Mouse (Mus musculus) liver, adult 2 months (tissue): ENCODE data around the gene Hpcal1. TPM values are rescaled to one million over a fixed set of nuclear protein-coding genes. Genes with fewer than 3 reads are reported as not detected.

Experiments
- DNase-seq: peaks from one replicate; pipeline ENCODE4 v3.0.0-alpha.2; 2011; ENCODE audit warnings: low read depth, low spot score; ENCODE audit errors: extremely low read depth
- H3K27ac ChIP-seq: fragments of 200-500 bp; replicated peaks from 2 replicates; pipeline ENCODE4 v1.5.1; 2012; ENCODE audit warnings: low read depth, mild to moderate bottlenecking, control low read depth, inconsistent platforms, low read length; ENCODE audit not compliant: insufficient read depth
- H3K27me3 ChIP-seq: fragments of 200-500 bp; 2 replicates; pipeline ENCODE4 v1.6.1; 2012; ENCODE audit warnings: mild to moderate bottlenecking, moderate library complexity, low read length, inconsistent platforms; ENCODE audit not compliant: control insufficient read depth, insufficient read depth
- H3K36me3 ChIP-seq: fragments of 200-500 bp; 2 replicates; pipeline ENCODE4 v1.6.1; 2012; ENCODE audit warnings: low read length, inconsistent platforms; ENCODE audit not compliant: control insufficient read depth, insufficient read depth
- H3K4me1 ChIP-seq: fragments of 200-500 bp; 2 replicates; pipeline ENCODE4 v1.6.1; 2011; ENCODE audit warnings: low read length; ENCODE audit not compliant: control insufficient read depth, insufficient read depth
- H3K4me3 ChIP-seq: fragments of 200-500 bp; 2 replicates; pipeline ENCODE4 v1.5.1; 2011; ENCODE audit warnings: low read depth, mild to moderate bottlenecking, control low read depth, low read length, moderate library complexity; ENCODE audit not compliant: insufficient read depth
- H3K79me2 ChIP-seq: fragments of 200-500 bp; 2 replicates; pipeline ENCODE4 v1.6.1; 2012; ENCODE audit warnings: inconsistent platforms, mild to moderate bottlenecking, low read length, moderate library complexity; ENCODE audit not compliant: control insufficient read depth, insufficient read depth
- H3K9ac ChIP-seq: fragments of 200-500 bp; 2 replicates; pipeline ENCODE4 v1.6.1; 2012; ENCODE audit warnings: low read depth, mild to moderate bottlenecking, control low read depth, inconsistent platforms, low read length
- CTCF ChIP-seq: fragments of 200-500 bp; IDR thresholded peaks from 2 replicates; pipeline ENCODE4 v1.5.1; 2011; ENCODE audit warnings: low read depth, low read length, control low read depth
- POLR2A ChIP-seq: fragments of 200-500 bp; IDR thresholded peaks from 2 replicates; pipeline ENCODE4 v1.6.1; 2011; ENCODE audit warnings: low read length, control low read depth; ENCODE audit not compliant: insufficient read depth; ENCODE audit errors: extremely low read depth
- WGBS: fragments of 180-500 bp; shearing (Covaris S2); methylation state at CpG from one replicate; pipeline ENCODE4 v1.1.7; 2018; 5-methylcytosine and 5-hydroxymethylcytosine counted together
- polyA plus RNA-seq: library from polyadenylated mRNA; depleted of rRNA; stranded (reverse); fragments of >200 nt; gene quantifications from 2 replicates; pipeline ENCODE4 v1.2.3, GENCODE M21; 2012
- total RNA-seq: library from RNA; depleted of rRNA; stranded (reverse); fragments of >200 nt; gene quantifications from 2 replicates; pipeline ENCODE4 v1.2.3, GENCODE M21; 2014

The Hpcal1 gene
- total and polyA plus RNA-seq, 2 experiments = 8.5 to 23.2 TPM

GRCm38 (mm10) chr12:17652216-17653050, 38.2 kb upstream of the Hpcal1 start:
- H3K27ac ChIP-seq = no peak overlapping the region
- no peaks in the 10 kb centered on the region for H3K27me3 ChIP-seq
- no peak overlapping the region for H3K4me3 ChIP-seq
- H3K4me1 ChIP-seq = no peaks in the 10 kb centered on the region
- H3K79me2 ChIP-seq = no peaks in the 10 kb centered on the region
- 64% methylated on average over 8 of the region's 8 CpGs for WGBS
- TF ChIP-seq CTCF = no peak
- TF ChIP-seq POLR2A = no peak
- H3K9ac ChIP-seq = no peak overlapping the region
- no peaks in the 10 kb centered on the region for H3K36me3 ChIP-seq
- DNase-seq = no peak

- no peak overlapping the region for H3K27ac ChIP-seq
- H3K79me2 ChIP-seq = no peaks in the 10 kb centered on the region
- no peaks in the 10 kb centered on the region for H3K36me3 ChIP-seq
- no peak overlapping the region for H3K4me3 ChIP-seq
- no peaks in the 10 kb centered on the region for H3K27me3 ChIP-seq
- TF ChIP-seq POLR2A (no peak), CTCF (no peak)
- H3K9ac ChIP-seq = no peak overlapping the region
- H3K4me1 ChIP-seq = no peaks in the 10 kb centered on the region
- DNase-seq = no peak
- WGBS = 92% methylated on average over 3 of the region's 3 CpGs
Measured at GRCm38 (mm10) chr12:17653051-17653783, 37.4 kb upstream of the Hpcal1 start.

- H3K36me3 ChIP-seq = no peaks in the 10 kb centered on the region
- 89% methylated on average over 7 of the region's 7 CpGs for WGBS
- no peak for TF ChIP-seq POLR2A
- no peak for TF ChIP-seq CTCF
- H3K4me1 ChIP-seq = no peaks in the 10 kb centered on the region
- no peak overlapping the region for H3K4me3 ChIP-seq
- no peaks in the 10 kb centered on the region for H3K79me2 ChIP-seq
- no peak overlapping the region for H3K9ac ChIP-seq
- DNase-seq = peak; percentile 28
- no peaks in the 10 kb centered on the region for H3K27me3 ChIP-seq
- H3K27ac ChIP-seq = no peak overlapping the region
Measured at GRCm38 (mm10) chr12:17657561-17658195, 33.0 kb upstream of the Hpcal1 start.

GRCm38 (mm10) chr12:17658521-17658920, 32.1 kb upstream of the Hpcal1 start:
- WGBS = 66% methylated on average over 5 of the region's 5 CpGs
- no peak overlapping the region; the same call in 1 of the 2 replicates for H3K27ac ChIP-seq
- no peak overlapping the region for H3K4me3 ChIP-seq
- DNase-seq = no peak
- H3K27me3 ChIP-seq = no peaks in the 10 kb centered on the region
- H3K79me2 ChIP-seq = no peaks in the 10 kb centered on the region
- TF ChIP-seq CTCF = no peak
- no peak for TF ChIP-seq POLR2A
- no peaks in the 10 kb centered on the region for H3K4me1 ChIP-seq
- no peaks in the 10 kb centered on the region for H3K36me3 ChIP-seq
- H3K9ac ChIP-seq = no peak overlapping the region

GRCm38 (mm10) chr12:17661483-17661920, 29.2 kb upstream of the Hpcal1 start:
- Histone ChIP-seq H3K79me2 (no peaks in the 10 kb centered on the region), H3K27me3 (no peaks in the 10 kb centered on the region), H3K27ac (no peak overlapping the region), H3K9ac (no peak overlapping the region), H3K36me3 (no peaks in the 10 kb centered on the region), H3K4me3 (no peak overlapping the region), H3K4me1 (no peaks in the 10 kb centered on the region)
- TF ChIP-seq POLR2A = no peak
- no peak for TF ChIP-seq CTCF
- WGBS = 32% methylated on average over 4 of the region's 4 CpGs
- no peak for DNase-seq
